ENCODE assay signal across 8 mouse cellular contexts in genomic region chr19:6502543-6503319, GRCm38 (mm10). TPM values are rescaled to one million over a fixed set of nuclear protein-coding genes. Genes with fewer than 3 reads are reported as not detected.
DNase-seq lines count a peak whose midpoint lies in the region; ATAC-seq lines count a peak whose summit lies in the region.
"Had no signal": no experiment of that assay in that cellular context is flagged by ENCODE, and none has a peak within 500 bp of the region (broad histone marks: within the 10 kb centered on the region; RNA-seq: fewer than 3 reads in every experiment).

No protein-coding gene starts in this region.

- H3K4me1 ChIP-seq in embryonic facial prominence, embryonic 12.5 days = peaks cover 16% of the 10 kb centered on the region

- WGBS in embryonic facial prominence, embryonic 12.5 days = 5% methylated on average over 20 of the region's 20 CpGs
- WGBS in large intestine, adult 2 months = 3% methylated on average over 20 of the region's 20 CpGs

- H3K9me3 ChIP-seq in embryonic facial prominence, embryonic 12.5 days = no peaks in the 10 kb centered on the region

- no peak overlapping the region for H3K9ac ChIP-seq in embryonic facial prominence, embryonic 12.5 days

- peak overlapping the region; percentile 34 for H3K4me3 ChIP-seq in embryonic facial prominence, embryonic 12.5 days

- H3K36me3 ChIP-seq in embryonic facial prominence, embryonic 12.5 days = no peaks in the 10 kb centered on the region

- no peak overlapping the region for H3K27ac ChIP-seq in embryonic facial prominence, embryonic 12.5 days

- peak overlapping the region; percentile 85 for H3K4me2 ChIP-seq in embryonic facial prominence, embryonic 12.5 days (replicated peaks)

- no peak for ATAC-seq in embryonic facial prominence, embryonic 12.5 days (ENCODE audit: insufficient number of reproducible peaks, insufficient read depth, low FRiP score, low TSS enrichment)

- peak; percentile 85 for DNase-seq in ES-CJ7 (ENCODE audit: low read depth, low spot score)
- peak; percentile 90 for DNase-seq in R1 (ENCODE audit: low read depth, low spot score)
- peak; percentile 81 for DNase-seq in heart, postnatal 4 days
- DNase-seq in large intestine, adult 2 months (ENCODE audit: low read depth, low spot score) = peak; percentile 21
- peak; percentile 71 for DNase-seq in lung, postnatal 10 days
- DNase-seq in retina, postnatal 1 day = peak; percentile 72

- peaks cover 94% of the 10 kb centered on the region for H3K27me3 ChIP-seq in embryonic facial prominence, embryonic 12.5 days

RNA-seq across cellular contexts. Expression of gene Slc22a12, which starts 40.1 kb away (rescaled TPM):
- polyA plus RNA-seq in embryonic facial prominence, embryonic 12.5 days (2016; fragmentation: Nextera tagmentation; extraction: Ambion mirVana) = not detected in 2 replicates
- not detected for total RNA-seq in heart, postnatal 4 days (2021)
- polyA plus RNA-seq in large intestine, adult 2 months (2012; rRNA removed) = 0.15 TPM in 1 of 2 replicates, not detected in the other
- total RNA-seq: gastrocnemius, postnatal 36 days had no signal

Comparison
In these comparisons a context has a peak if more than half of its experiments do, and no peak if none do; other contexts are left out.
1. DNase-seq: peak in every context shown above with its lines; median percentile 90 in R1; 85 in ES-CJ7; 81 in heart, postnatal 4 days; 72 in retina, postnatal 1 day; 71 in lung, postnatal 10 days; 21 in large intestine, adult 2 months.